Mouse (Mus musculus) monocyte, adult 2 months (primary cell): Measurements from ENCODE around the gene Actl7a.
A peak's percentile ranks its signal among the peaks of the same experiment; 100 is the strongest.

Experiments
- DNase-seq, 2 experiments: peaks; one replicate each; pipeline ENCODE4 v3.0.0; 2022; ENCODE audit warnings: low spot score in 2 of 2, low read depth in 1 of 2

Actl7a gene

GRCm38 (mm10) chr4:56756966-56757600 is 13.9 kb downstream of the Actl7a start:
- peak; percentile 68 to 74 for DNase-seq

GRCm38 (mm10) chr4:56757693-56758092 is 14.5 kb downstream of the Actl7a start:
- no peak for DNase-seq

GRCm38 (mm10) chr4:56767861-56768284 is 24.7 kb downstream of the Actl7a start:
- DNase-seq: no peak

GRCm38 (mm10) chr4:56768913-56769312 is 25.7 kb downstream of the Actl7a start:
- no peak for DNase-seq

- no peak for DNase-seq
These were observed 27.9 kb downstream of the Actl7a start for GRCm38 (mm10) chr4:56771065-56771464.

- DNase-seq: no peak
These were observed 48.2 kb downstream of the Actl7a start for GRCm38 (mm10) chr4:56791373-56791772.
